Mouse (Mus musculus) ES-Bruce4 (cell line): ENCODE measurements around the gene Mtus2.

Source experiments
- CTCF ChIP-seq: IDR thresholded peaks from one replicate; pipeline ENCODE4 v1.8.1; 2011; ENCODE audit warnings: low read depth, low read length
- EP300 ChIP-seq: IDR thresholded peaks from 2 replicates; pipeline ENCODE4 v1.6.1; 2011; ENCODE audit warnings: low read depth, low read length; ENCODE audit not compliant: insufficient read depth
- POLR2A ChIP-seq: IDR thresholded peaks from one replicate; pipeline ENCODE4 v1.8.1; 2011; ENCODE audit warnings: low read length; ENCODE audit not compliant: insufficient read depth

DNA sequence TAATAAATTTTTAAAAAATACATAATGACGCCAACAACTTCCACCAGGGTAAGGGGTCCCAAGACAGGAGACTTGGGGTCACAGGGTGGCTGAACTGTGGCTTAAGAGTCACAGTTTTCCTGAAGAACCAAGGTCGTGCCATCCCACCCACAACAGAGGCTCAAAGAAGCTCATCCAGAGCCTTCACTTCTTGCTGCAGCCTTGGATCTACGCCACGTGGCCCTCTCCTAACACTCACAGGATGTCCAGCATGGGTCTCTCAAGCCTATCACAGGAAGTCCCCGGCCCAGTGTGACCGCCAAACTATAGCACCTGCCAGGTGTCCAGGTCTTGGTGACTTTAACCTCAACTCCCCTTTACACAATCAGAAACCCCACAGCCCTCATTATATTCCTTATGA lies 400.0 kb downstream of the Mtus2 start:
- TF ChIP-seq CTCF (no peak), POLR2A (no peak), EP300 (no peak)
